18 mouse cellular contexts compared by ENCODE assay signal in genomic region chr9:118323796-118324195, GRCm38 (mm10).
DNase-seq lines count a peak whose midpoint lies in the region; ATAC-seq and TF ChIP-seq lines count a peak whose summit lies in the region.
"Had no signal": no experiment of that assay in that cellular context is flagged by ENCODE, and none has a peak within 500 bp of the region (broad histone marks: within the 10 kb centered on the region; RNA-seq: fewer than 3 reads in every experiment).

No protein-coding gene starts in this region.

- WGBS in heart, embryonic 12.5 days = 38% methylated on average over 12 of the region's 12 CpGs
- WGBS in kidney, embryonic 16.5 days = 33% methylated on average over 12 of the region's 12 CpGs
- WGBS in liver, embryonic 11.5 days = 52% methylated on average over 12 of the region's 12 CpGs

- peak overlapping the region; percentile 27; the same call in 1 of the 2 replicates for H3K4me2 ChIP-seq in heart, embryonic 12.5 days
- 0 out of 2 replicates have a peak overlapping the region, but pooled peaks have one; percentile 10 for H3K4me2 ChIP-seq in kidney, embryonic 16.5 days (replicated peaks; ENCODE audit: low read depth, low read length)
- H3K4me2 ChIP-seq in liver, embryonic 11.5 days = no peak overlapping the region
- H3K4me2 ChIP-seq: forebrain, embryonic 15.5 days; heart, embryonic 15.5 days; hindbrain, embryonic 14.5 days; intestine, embryonic 15.5 days had no signal

- no peak for ATAC-seq in heart, embryonic 12.5 days (ENCODE audit: insufficient number of reproducible peaks, low FRiP score)
- no peak for ATAC-seq in kidney, embryonic 16.5 days (ENCODE audit: low FRiP score, low TSS enrichment)
- no peak for ATAC-seq in liver, embryonic 11.5 days (replicated peaks; ENCODE audit: low FRiP score)
- ATAC-seq: forebrain, embryonic 15.5 days; intestine, embryonic 15.5 days had no signal

- no peak overlapping the region for H3K27ac ChIP-seq in heart, embryonic 12.5 days (ENCODE audit: poor library complexity, severe bottlenecking)
- H3K27ac ChIP-seq in kidney, embryonic 16.5 days (ENCODE audit: low read length) = no peak overlapping the region
- no peak overlapping the region for H3K27ac ChIP-seq in ES-E14 (ENCODE audit: insufficient read depth, low read depth, low read length, poor library complexity, severe bottlenecking)
- no peak overlapping the region for H3K27ac ChIP-seq in liver, embryonic 11.5 days (ENCODE audit: low read depth, low read length)
- H3K27ac ChIP-seq: forebrain, embryonic 15.5 days; heart, embryonic 15.5 days; hindbrain, embryonic 14.5 days; intestine, embryonic 15.5 days had no signal

- in situ Hi-C loops in ES-E14 (cut with MboI; ENCODE audit: low sequenced_read_pairs in 2 of 2, unreplicated experiment in 2 of 2) = no loop called here

- no peak overlapping the region for H3K9ac ChIP-seq in heart, embryonic 12.5 days
- H3K9ac ChIP-seq in kidney, embryonic 16.5 days (replicated peaks; ENCODE audit: low read length) = no peak overlapping the region
- H3K9ac ChIP-seq in ES-E14 (ENCODE audit: insufficient read depth, low read depth, low read length, poor library complexity, severe bottlenecking) = no peak overlapping the region
- no peak overlapping the region for H3K9ac ChIP-seq in liver, embryonic 11.5 days (ENCODE audit: low read depth, low read length)
- H3K9ac ChIP-seq: forebrain, embryonic 15.5 days; heart, embryonic 15.5 days; hindbrain, embryonic 14.5 days; intestine, embryonic 15.5 days had no signal

- intact Hi-C loops in heart, postnatal 10 days (cut with DNase I) = no loop called here

- H3K4me1 ChIP-seq in heart, embryonic 12.5 days (replicated peaks) = no peaks in the 10 kb centered on the region
- no peaks in the 10 kb centered on the region for H3K4me1 ChIP-seq in kidney, embryonic 16.5 days (ENCODE audit: insufficient read depth, low read length)
- H3K4me1 ChIP-seq in ES-E14 (ENCODE audit: control insufficient read depth in 2 of 2, insufficient read depth in 2 of 2, low read length in 2 of 2, poor library complexity in 1 of 2) = peaks cover 1 to 2% of the 10 kb centered on the region in 2 experiments; a peak in 1 of 4 replicates
- H3K4me1 ChIP-seq in liver, embryonic 11.5 days (replicated peaks; ENCODE audit: control insufficient read depth, insufficient read depth, low read length) = no peaks in the 10 kb centered on the region
- H3K4me1 ChIP-seq: heart, embryonic 15.5 days; intestine, embryonic 15.5 days had no signal

- H3K9me3 ChIP-seq in heart, embryonic 12.5 days (replicated peaks) = no peaks in the 10 kb centered on the region
- H3K9me3 ChIP-seq in kidney, embryonic 16.5 days (ENCODE audit: low read length) = no peaks in the 10 kb centered on the region
- no peaks in the 10 kb centered on the region for H3K9me3 ChIP-seq in ES-E14 (ENCODE audit: control insufficient read depth, insufficient read depth, low read depth, low read length)
- no peaks in the 10 kb centered on the region for H3K9me3 ChIP-seq in liver, embryonic 11.5 days (ENCODE audit: control insufficient read depth, low read length)
- H3K9me3 ChIP-seq: forebrain, embryonic 15.5 days; heart, embryonic 15.5 days; intestine, embryonic 15.5 days had no signal

- 0 out of 2 replicates have a peak, but pooled peaks cover 2% of the 10 kb centered on the region for H3K27me3 ChIP-seq in heart, embryonic 12.5 days (replicated peaks)
- no peaks in the 10 kb centered on the region for H3K27me3 ChIP-seq in kidney, embryonic 16.5 days (ENCODE audit: insufficient read depth, low read length)
- H3K27me3 ChIP-seq in liver, embryonic 11.5 days (replicated peaks; ENCODE audit: control insufficient read depth, insufficient read depth, low read length) = no peaks in the 10 kb centered on the region
- H3K27me3 ChIP-seq: forebrain, embryonic 15.5 days; heart, embryonic 15.5 days; intestine, embryonic 15.5 days had no signal

- no peaks in the 10 kb centered on the region for H3K36me3 ChIP-seq in heart, embryonic 12.5 days
- H3K36me3 ChIP-seq in kidney, embryonic 16.5 days (ENCODE audit: insufficient read depth, low read length) = no peaks in the 10 kb centered on the region
- H3K36me3 ChIP-seq in ES-E14 (ENCODE audit: control insufficient read depth, insufficient read depth, low read length, poor library complexity, severe bottlenecking) = no peaks in the 10 kb centered on the region
- H3K36me3 ChIP-seq in liver, embryonic 11.5 days (ENCODE audit: control insufficient read depth, insufficient read depth, low read length) = no peaks in the 10 kb centered on the region
- H3K36me3 ChIP-seq: forebrain, embryonic 15.5 days; heart, embryonic 15.5 days; intestine, embryonic 15.5 days had no signal

- H3K4me3 ChIP-seq in heart, embryonic 12.5 days = no peak overlapping the region
- no peak overlapping the region for H3K4me3 ChIP-seq in kidney, embryonic 16.5 days (ENCODE audit: low read length)
- H3K4me3 ChIP-seq in ES-E14 (ENCODE audit: insufficient read depth in 1 of 2, low read depth in 1 of 2, low read length in 2 of 2, poor library complexity in 1 of 2, severe bottlenecking in 1 of 2) = no peak overlapping the region
- H3K4me3 ChIP-seq in liver, embryonic 11.5 days (ENCODE audit: low read depth, low read length) = no peak overlapping the region
- H3K4me3 ChIP-seq: forebrain, embryonic 15.5 days; heart, embryonic 15.5 days; intestine, embryonic 15.5 days had no signal

- no peak for DNase-seq in heart, postnatal 10 days
- no peak for DNase-seq in kidney, postnatal 25 days
- peak; percentile 66 for DNase-seq in ES-CJ7 (ENCODE audit: low read depth, low spot score)
- peak; percentile 28 for DNase-seq in ES-E14 (ENCODE audit: low read depth, low spot score)
- no peak for DNase-seq in yolk sac, embryonic 10.5 days (ENCODE audit: low spot score)
- DNase-seq in liver, embryonic 11.5 days (ENCODE audit: low spot score) = no peak
- DNase-seq: adrenal gland, adult 2 months; adrenal gland, postnatal 25 days; cerebellum, adult 18-20 months; cerebellum, adult 9-11 months; cerebellum, postnatal 36 days; heart, adult 18-20 months had no signal

TF ChIP-seq in ES-E14, 5 proteins besides CTCF, POLR2A, EP300 and RAD21:
- no peak for TF ChIP-seq ZC3H11A (IDR thresholded peaks at IDR 0.05; ENCODE audit: borderline replicate concordance, low read depth, low read length)
- no peak for TF ChIP-seq HCFC1 (IDR thresholded peaks at IDR 0.05; ENCODE audit: borderline replicate concordance, insufficient read depth, low read length)
- no peak for TF ChIP-seq MAFK (IDR thresholded peaks at IDR 0.05; ENCODE audit: insufficient read depth, low read depth, low read length)
- TF ChIP-seq ZNF384 (IDR thresholded peaks at IDR 0.05; ENCODE audit: low read depth, low read length) = no peak
- TF ChIP-seq CHD2 (IDR thresholded peaks at IDR 0.05; ENCODE audit: low read depth, low read length) = no peak

Comparison
In these comparisons a context has a peak if more than half of its experiments do, and no peak if none do; other contexts are left out.
1. DNase-seq: peak in ES-CJ7 (single experiment) and ES-E14 (single experiment); none in heart, postnatal 10 days (0 of 2), kidney, postnatal 25 days (0 of 2), yolk sac, embryonic 10.5 days (single experiment) and liver, embryonic 11.5 days (single experiment).